Mouse (Mus musculus) CH12.LX (cell line): ENCODE results near the gene Stra8. TPM values are rescaled to one million over a fixed set of nuclear protein-coding genes. Genes with fewer than 3 reads are reported as not detected.

Experiments used
- DNase-seq: peaks from one replicate; pipeline ENCODE4 v3.0.0-alpha.2; 2013; ENCODE audit errors: extremely low read depth
- H3K27ac ChIP-seq: 2 replicates; pipeline ENCODE4 v1.5.1; 2012; ENCODE audit warnings: low read depth, mild to moderate bottlenecking, control low read depth, moderate library complexity; ENCODE audit not compliant: insufficient read depth
- H3K27me3 ChIP-seq: replicated peaks from 2 replicates; pipeline ENCODE3; 2012; ENCODE audit warnings: inconsistent platforms
- H3K36me3 ChIP-seq, 2 experiments: replicated peaks in 1 of 2; 2 replicates each; pipeline versions ENCODE3 to v1.6.1; 2012; ENCODE audit warnings: inconsistent platforms in 1 of 2, low read length in 1 of 2, mild to moderate bottlenecking in 1 of 2, mixed read lengths in 1 of 2, moderate library complexity in 1 of 2; ENCODE audit not compliant: control insufficient read depth in 1 of 2, insufficient read depth in 1 of 2
- H3K4me1 ChIP-seq, 2 experiments: 2 replicates each; pipeline ENCODE4 v1.6.1; 2012; ENCODE audit warnings: inconsistent platforms in 1 of 2, moderate library complexity in 1 of 2; ENCODE audit not compliant: insufficient read depth in 2 of 2, control insufficient read depth in 1 of 2
- H3K4me2 ChIP-seq: 2 replicates; pipeline ENCODE4 v1.6.1; 2012; ENCODE audit warnings: low read depth, mild to moderate bottlenecking, control low read depth; ENCODE audit not compliant: poor library complexity, insufficient read depth, severe bottlenecking
- H3K4me3 ChIP-seq, 3 experiments: fragments of 150-350 bp in 1 of 3; sonication (generic) in 1 of 3; replicated peaks in 1 of 3; 2 replicates each; pipeline versions ENCODE3 to v1.5.1; 2011 to 2012; ENCODE audit warnings: low read depth in 2 of 3, low read length in 2 of 3, mild to moderate bottlenecking in 2 of 3, moderate library complexity in 2 of 3, control low read depth in 1 of 3, improper control_type of control experiment in 1 of 3, inconsistent platforms in 1 of 3, mixed read lengths in 1 of 3; ENCODE audit not compliant: poor library complexity in 1 of 3
- H3K79me2 ChIP-seq: replicated peaks from 2 replicates; pipeline ENCODE4 v1.6.1; 2012; ENCODE audit warnings: mild to moderate bottlenecking, moderate library complexity; ENCODE audit not compliant: control insufficient read depth, poor library complexity, insufficient read depth, severe bottlenecking; ENCODE audit errors: extremely low read depth
- H3K9ac ChIP-seq: 2 replicates; pipeline ENCODE4 v1.6.1; 2012; ENCODE audit warnings: low read depth, mild to moderate bottlenecking, control low read depth, moderate library complexity; ENCODE audit not compliant: insufficient read depth
- H3K9me3 ChIP-seq: replicated peaks from 2 replicates; pipeline ENCODE3; 2012; ENCODE audit warnings: low read length, inconsistent platforms, mixed read lengths
- E2F4 ChIP-seq: IDR thresholded peaks from 2 replicates; pipeline ENCODE4 v1.6.1; 2011; ENCODE audit warnings: low read depth, low read length, improper control_type of control experiment; ENCODE audit not compliant: insufficient replicate concordance
- ELF1 ChIP-seq: IDR thresholded peaks from 2 replicates; pipeline ENCODE4 v1.6.1; 2014; ENCODE audit warnings: low read depth, mild to moderate bottlenecking, inconsistent platforms, low read length, improper control_type of control experiment
- EP300 ChIP-seq: IDR thresholded peaks from 2 replicates; pipeline ENCODE4 v1.6.1; 2011; ENCODE audit warnings: low read length, improper control_type of control experiment
- ETS1 ChIP-seq: conservative IDR thresholded peaks from 2 replicates; pipeline ENCODE4 v1.6.1; 2012; ENCODE audit warnings: low read depth, mild to moderate bottlenecking, inconsistent platforms, low read length, improper control_type of control experiment, moderate library complexity
- HCFC1 ChIP-seq: IDR thresholded peaks from 2 replicates; pipeline ENCODE4 v1.6.1; 2012; ENCODE audit warnings: low read depth, mild to moderate bottlenecking, inconsistent platforms, low read length, improper control_type of control experiment
- KAT2A ChIP-seq: IDR thresholded peaks from 2 replicates; pipeline ENCODE4 v1.6.1; 2012; ENCODE audit warnings: low read length, improper control_type of control experiment, inconsistent platforms; ENCODE audit not compliant: insufficient replicate concordance
- MAX ChIP-seq: IDR thresholded peaks from 2 replicates; pipeline ENCODE4 v1.6.1; 2011; ENCODE audit warnings: low read length, improper control_type of control experiment
- MAZ ChIP-seq: IDR thresholded peaks from 2 replicates; pipeline ENCODE4 v1.6.1; 2012; ENCODE audit warnings: low read depth, mild to moderate bottlenecking, inconsistent platforms, low read length, improper control_type of control experiment, moderate library complexity
- NELFE ChIP-seq: IDR thresholded peaks from 2 replicates; pipeline ENCODE4 v1.6.1; 2011; ENCODE audit warnings: low read depth, low read length, improper control_type of control experiment
- NRF1 ChIP-seq: IDR thresholded peaks from 2 replicates; pipeline ENCODE4 v1.6.1; 2014; ENCODE audit warnings: low read depth, mild to moderate bottlenecking, inconsistent platforms, low read length, improper control_type of control experiment, moderate library complexity
- PAX5 ChIP-seq: IDR thresholded peaks from 2 replicates; pipeline ENCODE4 v1.6.1; 2012; ENCODE audit warnings: low read length, inconsistent platforms, mixed read lengths
- SIN3A ChIP-seq: IDR thresholded peaks from 2 replicates; pipeline ENCODE4 v1.6.1; 2012; ENCODE audit warnings: low read length, improper control_type of control experiment, inconsistent platforms
- SMC3 ChIP-seq: IDR thresholded peaks from 2 replicates; pipeline ENCODE4 v1.6.1; 2011; ENCODE audit warnings: low read depth, low read length, improper control_type of control experiment
- TBP ChIP-seq: conservative IDR thresholded peaks from 2 replicates; pipeline ENCODE4 v1.6.1; 2011; ENCODE audit warnings: low read depth, low read length, improper control_type of control experiment
- TCF12 ChIP-seq: IDR thresholded peaks from 2 replicates; pipeline ENCODE4 v1.6.1; 2014; ENCODE audit warnings: low read depth, mild to moderate bottlenecking, inconsistent platforms, low read length, improper control_type of control experiment
- USF1 ChIP-seq: IDR thresholded peaks from 2 replicates; pipeline ENCODE4 v1.6.1; 2014; ENCODE audit warnings: low read depth, mild to moderate bottlenecking, inconsistent platforms, low read length, improper control_type of control experiment
- USF2 ChIP-seq: conservative IDR thresholded peaks from 2 replicates; pipeline ENCODE4 v1.6.1; 2011; ENCODE audit warnings: low read depth, low read length, improper control_type of control experiment
- ZMIZ1 ChIP-seq: IDR thresholded peaks from 2 replicates; pipeline ENCODE4 v1.6.1; 2012; ENCODE audit warnings: low read depth, mild to moderate bottlenecking, inconsistent platforms, low read length, improper control_type of control experiment
- ZNF384 ChIP-seq: IDR thresholded peaks from 2 replicates; pipeline ENCODE4 v1.6.1; 2012; ENCODE audit warnings: low read depth, low read length, improper control_type of control experiment, inconsistent platforms
- dilution Hi-C: fragments of 300-500 bp; cut with MboI; formaldehyde crosslinking; loops from 2 replicates; pipeline ENCODE4 v1.14.3; 2020; ENCODE audit warnings: low sequenced_read_pairs; ENCODE audit not compliant: extremely low pct_unique_long_range_greater_than_20kb, extremely low pct_ligation_motif_present
- in situ Hi-C: fragments of 300-500 bp; cut with MboI; formaldehyde crosslinking; loops from 3 replicates; pipeline ENCODE4 v1.14.3; 2019; ENCODE audit warnings: low sequenced_read_pairs, low pct_ligation_motif_present, low pct_unique_long_range_greater_than_20kb, mixed read lengths
- polyA plus RNA-seq: library from polyadenylated mRNA; unstranded; fragments of >175 nt; gene quantifications from 2 replicates; pipeline ENCODE4 v1.2.1, GENCODE M21; 2012; ENCODE audit warnings: low read depth; ENCODE audit not compliant: insufficient read length
- total RNA-seq, 2 experiments: library from RNA; depleted of rRNA; stranded (reverse); fragments of 300-350 nt in 1 of 2; fragments of >200 nt in 1 of 2; gene quantifications; 2 replicates each; pipeline ENCODE4 v1.2.3; 2012 to 2014

Gene Stra8
- total and polyA plus RNA-seq, 3 experiments, result 0.08 to 0.77 TPM; not detected in 1

DNA sequence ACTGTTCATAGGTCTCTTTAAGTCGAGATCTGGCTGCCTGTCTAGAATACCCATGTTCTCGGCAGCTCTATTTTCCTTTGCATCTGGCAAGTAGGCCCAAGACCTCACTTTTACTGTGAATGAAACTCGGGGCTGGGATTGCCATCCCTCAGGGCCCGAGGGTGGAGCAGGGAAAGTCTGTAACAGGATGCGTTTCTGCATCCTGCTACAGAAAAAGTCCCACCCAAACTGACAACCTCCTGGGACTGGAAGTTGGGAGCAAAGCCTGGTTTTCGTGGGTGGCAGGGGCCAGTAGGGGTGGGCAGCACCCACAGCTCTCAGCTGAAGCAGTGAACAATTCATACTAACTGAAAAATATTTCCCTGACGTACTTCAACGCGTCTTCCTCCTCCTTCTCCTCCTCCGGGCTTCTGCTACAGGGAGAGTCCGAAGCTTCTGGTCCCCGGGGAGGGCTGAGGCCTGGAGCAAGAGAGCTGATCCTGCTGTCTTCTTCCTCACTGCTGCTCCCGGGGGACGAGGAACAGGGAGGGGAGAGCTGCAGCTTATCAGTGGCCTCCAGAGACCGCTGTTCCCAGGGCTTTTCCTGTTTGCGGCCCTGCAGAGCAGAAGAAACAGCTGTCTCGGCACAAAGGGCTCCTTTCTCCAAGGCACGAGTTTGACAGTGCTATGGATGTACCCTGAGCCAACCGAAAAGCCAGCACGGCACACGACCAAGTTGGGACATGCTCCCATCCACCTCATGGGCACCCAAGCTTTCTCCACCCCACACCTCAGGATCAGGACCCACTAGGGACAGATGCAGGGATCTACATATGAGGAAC lies 45.7 kb upstream of the Stra8 start:
- in situ Hi-C loops, result no loop called here
- Histone ChIP-seq H3K4me1 (peaks cover 17 to 66% of the 10 kb centered on the region in 2 experiments), H3K9me3 (no peaks in the 10 kb centered on the region), H3K9ac (no peak overlapping the region), H3K36me3 (peaks cover 26 to 59% of the 10 kb centered on the region in 2 experiments), H3K27ac (no peak overlapping the region), H3K27me3 (no peaks in the 10 kb centered on the region), H3K4me2 (no peak overlapping the region), H3K79me2 (no peaks in the 10 kb centered on the region; the same call in 1 of the 2 replicates), H3K4me3 (no peak overlapping the region)
- no peak for TF ChIP-seq KAT2A
- no peak for TF ChIP-seq MAZ
- TF ChIP-seq E2F4, result no peak
- TF ChIP-seq ZNF384, result no peak
- no peak for TF ChIP-seq HCFC1
- no peak for TF ChIP-seq SIN3A
- no peak for TF ChIP-seq ETS1
- TF ChIP-seq USF2, result no peak
- TF ChIP-seq SMC3, result no peak
- no peak for TF ChIP-seq PAX5
- no peak for TF ChIP-seq NRF1
- no peak for DNase-seq
- dilution Hi-C loops, result no loop called here

DNA sequence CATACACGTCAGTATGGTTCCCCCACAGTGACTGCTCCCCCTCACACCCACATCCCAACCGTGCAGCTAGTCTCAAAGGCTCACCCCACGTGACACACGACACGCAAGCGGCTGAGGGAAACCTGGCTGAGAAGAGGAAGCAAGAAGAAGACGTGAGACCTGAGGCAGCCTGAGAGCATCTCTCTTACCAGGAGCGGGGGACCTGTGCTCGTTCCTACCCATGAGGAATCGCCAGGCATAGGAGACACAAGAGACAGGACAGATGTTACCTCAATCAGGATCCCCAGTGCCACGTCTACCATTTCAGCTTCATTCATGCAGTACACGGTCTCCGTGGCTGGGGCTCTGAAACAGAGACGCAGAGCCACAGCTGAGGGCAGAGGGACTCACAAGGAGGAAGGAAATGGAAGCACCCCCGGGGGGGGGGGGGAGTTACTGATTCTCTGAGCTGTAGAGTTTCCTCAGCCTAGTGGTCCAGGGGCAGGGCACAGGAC lies 44.6 kb upstream of the Stra8 start:
- dilution Hi-C loops, result no loop called here
- Histone ChIP-seq H3K79me2 (no peaks in the 10 kb centered on the region; the same call in 1 of the 2 replicates), H3K4me1 (peaks cover 10 to 56% of the 10 kb centered on the region in 2 experiments; a peak in 3 of 4 replicates), H3K9ac (no peak overlapping the region), H3K4me3 (no peak overlapping the region), H3K36me3 (peaks cover 28 to 64% of the 10 kb centered on the region in 2 experiments), H3K4me2 (no peak overlapping the region)
- TF ChIP-seq ELF1 (no peak), EP300 (no peak), USF1 (no peak), MAX (no peak), KAT2A (no peak), NELFE (no peak), ZMIZ1 (no peak), TBP (no peak), TCF12 (no peak), E2F4 (no peak)
- TF ChIP-seq, all 38 proteins: peak for 0
- in situ Hi-C loops, result no loop called here
- no peak for DNase-seq
- no peak overlapping the region for H3K27ac ChIP-seq
- H3K9me3 ChIP-seq, result no peaks in the 10 kb centered on the region
- H3K27me3 ChIP-seq, result no peaks in the 10 kb centered on the region
